Mouse (Mus musculus) stomach, embryonic 16.5 days (tissue): ENCODE data around the gene Vmn1r183. TPM values are rescaled to one million over a fixed set of nuclear protein-coding genes. Genes with fewer than 3 reads are reported as not detected.

Experiments used
- ATAC-seq: fragments of 200-750 bp; cut with Nextera tagmentation; 2 replicates; pipeline ENCODE4 v1.8.0; 2017; ENCODE audit warnings: moderate number of reproducible peaks, moderate TSS enrichment; ENCODE audit not compliant: insufficient read depth, low FRiP score
- H3K27ac ChIP-seq: fragments of 300-500 bp; sonication (generic); 2 replicates; pipeline ENCODE4 v1.5.1; 2014; ENCODE audit warnings: low read length
- H3K27me3 ChIP-seq: fragments of 300-500 bp; sonication (generic); 2 replicates; pipeline ENCODE4 v1.6.1; 2014; ENCODE audit warnings: low read length, control low read depth, mixed read lengths; ENCODE audit not compliant: control insufficient read depth, insufficient read depth
- H3K36me3 ChIP-seq: fragments of 300-500 bp; sonication (generic); 2 replicates; pipeline ENCODE4 v1.6.1; 2014; ENCODE audit warnings: low read length; ENCODE audit not compliant: control insufficient read depth, insufficient read depth
- H3K4me1 ChIP-seq: fragments of 300-500 bp; sonication (generic); 2 replicates; pipeline ENCODE4 v1.6.1; 2014; ENCODE audit warnings: low read length, control low read depth, mixed read lengths; ENCODE audit not compliant: control insufficient read depth, insufficient read depth
- H3K4me2 ChIP-seq: fragments of 300-500 bp; sonication (generic); 2 replicates; pipeline ENCODE4 v1.6.1; 2014; ENCODE audit warnings: low read depth, low read length, mixed read lengths
- H3K4me3 ChIP-seq: fragments of 300-500 bp; sonication (generic); replicated peaks from 2 replicates; pipeline ENCODE4 v1.5.1; 2014; ENCODE audit warnings: mild to moderate bottlenecking, low read length
- H3K9ac ChIP-seq: fragments of 300-500 bp; sonication (generic); 2 replicates; pipeline ENCODE4 v1.6.1; 2014; ENCODE audit warnings: low read length
- H3K9me3 ChIP-seq: fragments of 300-500 bp; sonication (generic); replicated peaks from 2 replicates; pipeline ENCODE4 v1.6.1; 2016; ENCODE audit warnings: low read length, control low read depth; ENCODE audit not compliant: control insufficient read depth
- WGBS: fragments of 180-500 bp; shearing (Covaris S2); extraction: QIAGEN DNeasy Blood & Tissue Kit; methylation state at CpG from one replicate; pipeline ENCODE4 v1.1.7; 2014; 5-methylcytosine and 5-hydroxymethylcytosine counted together
- polyA plus RNA-seq: library from polyadenylated mRNA; unstranded; fragments of >200 nt; fragmentation: Nextera tagmentation; extraction: Ambion mirVana; gene quantifications from 2 replicates; pipeline ENCODE4 v1.2.1, GENCODE M21; 2015

The Vmn1r183 gene
- polyA plus RNA-seq, 1 experiment from 2014 or later = not detected

GRCm38 (mm10) chr7:24110839-24111238, 57.8 kb downstream of the Vmn1r183 start:
- no peak for ATAC-seq
- H3K9me3 ChIP-seq = peaks cover 34% of the 10 kb centered on the region
- H3K4me1 ChIP-seq = peaks cover 4% of the 10 kb centered on the region; the same call in 1 of the 2 replicates
- no peak overlapping the region for H3K27ac ChIP-seq
- H3K4me3 ChIP-seq = no peak overlapping the region
- H3K36me3 ChIP-seq = peaks cover 35% of the 10 kb centered on the region
- H3K4me2 ChIP-seq = no peak overlapping the region
- 94% methylated on average over 7 of the region's 7 CpGs for WGBS
- no peak overlapping the region for H3K9ac ChIP-seq
- no peaks in the 10 kb centered on the region for H3K27me3 ChIP-seq

GRCm38 (mm10) chr7:24111772-24112155, 58.7 kb downstream of the Vmn1r183 start:
- peak; percentile 31; the same call in 1 of the 2 replicates for ATAC-seq
- Histone ChIP-seq H3K36me3 (peaks cover 26% of the 10 kb centered on the region), H3K27me3 (no peaks in the 10 kb centered on the region), H3K4me3 (peak overlapping the region; percentile 70), H3K4me1 (peaks cover 4% of the 10 kb centered on the region; the same call in 1 of the 2 replicates), H3K27ac (peak overlapping the region; percentile 89), H3K9me3 (peaks cover 25% of the 10 kb centered on the region), H3K4me2 (peak overlapping the region; percentile 80), H3K9ac (peak overlapping the region; percentile 86)
- 6% methylated on average over 9 of the region's 9 CpGs for WGBS

- 1% methylated on average over 23 of the region's 23 CpGs for WGBS
- H3K4me2 ChIP-seq = peak within 1 kb of the TSS; percentile 80
- H3K36me3 ChIP-seq = peaks cover 20% of the 10 kb centered on the region
- H3K4me3 ChIP-seq = peak within 1 kb of the TSS; percentile 70
- H3K27me3 ChIP-seq = no peaks in the 10 kb centered on the region
- H3K9ac ChIP-seq = peak within 1 kb of the TSS; percentile 86
- H3K9me3 ChIP-seq = peaks cover 19% of the 10 kb centered on the region
- H3K4me1 ChIP-seq = peaks cover 4% of the 10 kb centered on the region; the same call in 1 of the 2 replicates
- ATAC-seq = peak; percentile 96
- peak within 1 kb of the TSS; percentile 89 for H3K27ac ChIP-seq
Measured at GRCm38 (mm10) chr7:24112156-24112856, 59.3 kb downstream of the Vmn1r183 start, which contains the start of gene Zfp112. Gene Zfp112 (plus strand): TSS chr7:24112314.

GRCm38 (mm10) chr7:24113001-24113400, 59.9 kb downstream of the Vmn1r183 start:
- Histone ChIP-seq H3K4me2 (peak overlapping the region; percentile 80), H3K9ac (peak overlapping the region; percentile 86), H3K4me1 (peaks cover 4% of the 10 kb centered on the region; the same call in 1 of the 2 replicates), H3K36me3 (peaks cover 14% of the 10 kb centered on the region), H3K4me3 (peak overlapping the region; percentile 70), H3K27ac (peak overlapping the region; percentile 89), H3K9me3 (peaks cover 14% of the 10 kb centered on the region), H3K27me3 (no peaks in the 10 kb centered on the region)
- WGBS = 9% methylated on average over 12 of the region's 12 CpGs
- ATAC-seq = peak; percentile 54

Other genes with a start within 250 kb of the Vmn1r183 start
- gene Vmn1r175, start 242.6 kb upstream of the Vmn1r183 start, polyA plus RNA-seq = not detected in 2 replicates
- not detected in 2 replicates for gene Vmn1r176, start 215.9 kb upstream of the Vmn1r183 start, polyA plus RNA-seq
- not detected in 2 replicates for gene Vmn1r177, start 186.8 kb upstream of the Vmn1r183 start, polyA plus RNA-seq
- gene Vmn1r178, start 161.2 kb upstream of the Vmn1r183 start, polyA plus RNA-seq = not detected in 2 replicates
- not detected in 2 replicates for gene Vmn1r179, start 126.3 kb upstream of the Vmn1r183 start, polyA plus RNA-seq
- not detected in 2 replicates for gene Vmn1r180, start 102.6 kb upstream of the Vmn1r183 start, polyA plus RNA-seq
- gene Vmn1r181, start 78.6 kb upstream of the Vmn1r183 start, polyA plus RNA-seq = not detected in 2 replicates
- gene V1rd19, start 51.6 kb upstream of the Vmn1r183 start, polyA plus RNA-seq = not detected in 2 replicates
- gene Zfp180, start 28.7 kb downstream of the Vmn1r183 start, polyA plus RNA-seq = 17.8 and 20.0 TPM in 2 replicates
- gene Zfp112, start 59.1 kb downstream of the Vmn1r183 start, polyA plus RNA-seq = 6.1 and 6.9 TPM in 2 replicates
- gene Zfp235, start 80.9 kb downstream of the Vmn1r183 start, polyA plus RNA-seq = 14.7 and 18.9 TPM in 2 replicates
- gene Zfp114, start 121.8 kb downstream of the Vmn1r183 start, polyA plus RNA-seq = 5.8 and 6.3 TPM in 2 replicates
- gene Zfp111, start 158.2 kb downstream of the Vmn1r183 start, polyA plus RNA-seq = 10.2 and 12.5 TPM in 2 replicates
- 5.4 and 6.3 TPM in 2 replicates for gene Zfp109, start 184.3 kb downstream of the Vmn1r183 start, polyA plus RNA-seq
- gene Zfp108, start 201.5 kb downstream of the Vmn1r183 start, polyA plus RNA-seq = 3.9 TPM in 2 replicates
- 7.6 and 8.3 TPM in 2 replicates for gene Zfp93, start 217.2 kb downstream of the Vmn1r183 start, polyA plus RNA-seq
- gene Zfp61, start 248.0 kb downstream of the Vmn1r183 start, polyA plus RNA-seq = 31.4 and 32.2 TPM in 2 replicates